23 mouse cellular contexts compared by ENCODE assay signal in genomic region chr9:107662342-107662741, GRCm38 (mm10).
"Had no signal": no experiment of that assay in that cellular context is flagged by ENCODE, and none has a peak within 500 bp of the region (broad histone marks: within the 10 kb centered on the region; RNA-seq: fewer than 3 reads in every experiment).

No protein-coding gene starts in this region.

- H3K4me2 ChIP-seq: limb, embryonic 12.5 days; limb, embryonic 15.5 days; lung, embryonic 15.5 days; midbrain, embryonic 11.5 days; neural tube, embryonic 12.5 days had no signal

- H3K27ac ChIP-seq: kidney, postnatal 0 days; limb, embryonic 12.5 days; limb, embryonic 15.5 days; liver, embryonic 14.5 days; lung, embryonic 15.5 days; neural tube, embryonic 12.5 days; stomach, postnatal 0 days had no signal

- H3K9ac ChIP-seq: limb, embryonic 15.5 days; liver, embryonic 14.5 days; lung, embryonic 15.5 days; neural tube, embryonic 12.5 days; neural tube, embryonic 15.5 days had no signal

- H3K4me3 ChIP-seq: limb, embryonic 12.5 days; limb, embryonic 15.5 days; lung, embryonic 15.5 days; megakaryocyte, embryonic 14.5 days; neural tube, embryonic 12.5 days; neural tube, embryonic 15.5 days had no signal

- H3K9me3 ChIP-seq: limb, embryonic 12.5 days; limb, embryonic 15.5 days; lung, embryonic 15.5 days; megakaryocyte, embryonic 14.5 days; neural tube, embryonic 12.5 days; neural tube, embryonic 15.5 days had no signal

- H3K36me3 ChIP-seq: limb, embryonic 12.5 days; limb, embryonic 15.5 days; lung, embryonic 15.5 days; neural tube, embryonic 12.5 days; neural tube, embryonic 15.5 days had no signal

- DNase-seq: kidney, adult 2 months; kidney, postnatal 25 days; left cerebral cortex, postnatal 4 days; lung, adult 18-20 months; lung, postnatal 10 days; lung, postnatal 36 days; midbrain, embryonic 14.5 days; right cerebral cortex, adult 18-20 months; right cerebral cortex, postnatal 14 days; right cerebral cortex, postnatal 4 days; thymus, adult 2 months; thymus, postnatal 14 days; thymus, postnatal 4 days had no signal
